Mouse (Mus musculus) thymus, adult 2 months (tissue): ENCODE data around the gene Mpo.

Experiments
- CTCF ChIP-seq: fragments of 200-500 bp; IDR thresholded peaks from 2 replicates; pipeline ENCODE4 v1.5.1; 2012; ENCODE audit warnings: mild to moderate bottlenecking, control low read depth, low read length, moderate library complexity, borderline replicate concordance; ENCODE audit not compliant: control insufficient read depth, poor library complexity, insufficient read depth; ENCODE audit errors: extremely low read depth
- POLR2A ChIP-seq: fragments of 200-500 bp; IDR thresholded peaks from 2 replicates; pipeline ENCODE4 v1.6.1; 2012; ENCODE audit warnings: mild to moderate bottlenecking, low read length, control low read depth, moderate library complexity; ENCODE audit not compliant: control insufficient read depth, poor library complexity, insufficient read depth; ENCODE audit errors: extremely low read depth

DNA sequence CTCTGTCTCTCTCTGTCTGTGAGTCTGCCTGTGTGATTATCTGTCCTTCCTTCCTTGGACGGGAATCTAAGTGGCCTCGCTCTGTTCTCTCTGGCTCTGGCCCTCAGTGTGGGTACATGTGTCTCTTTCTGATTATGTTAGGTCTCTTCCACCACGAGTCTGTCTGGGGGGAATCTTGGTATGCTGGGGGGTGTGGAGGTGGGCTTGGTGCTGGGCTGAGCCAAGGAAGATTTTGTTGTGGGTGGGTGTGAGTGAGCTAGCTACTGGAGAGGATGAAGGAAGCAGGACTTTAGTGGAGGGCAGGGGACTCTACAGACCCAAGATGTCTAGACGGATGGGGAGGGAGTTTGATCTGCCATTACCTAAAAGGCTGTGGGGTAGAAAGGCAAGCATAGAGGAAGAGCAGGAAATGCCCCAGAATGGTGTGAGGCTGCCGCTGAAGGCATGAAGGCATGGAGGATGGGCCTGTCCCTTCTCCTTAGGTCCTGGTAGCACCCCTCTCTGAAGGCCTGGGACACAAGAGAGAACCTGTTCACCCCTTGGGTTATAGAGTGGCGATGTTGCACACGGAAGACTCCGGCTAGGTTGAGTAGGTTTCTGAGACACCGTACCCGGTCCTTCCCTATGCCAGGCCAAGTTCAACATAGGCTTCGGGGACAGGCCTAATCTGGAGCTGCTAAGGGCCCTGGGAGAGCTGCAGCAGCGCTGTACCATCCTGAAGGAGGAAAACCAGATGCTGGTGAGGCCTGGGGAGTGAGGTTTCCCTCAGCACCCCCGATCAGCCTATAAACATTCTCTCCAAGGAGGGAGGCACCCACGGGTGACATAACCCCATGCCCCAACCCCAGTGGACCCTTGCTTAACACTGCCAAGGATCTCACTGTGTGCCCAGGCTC, 31.3 kb upstream of the Mpo start:
- TF ChIP-seq CTCF (no peak), POLR2A (no peak)
